Mouse (Mus musculus): Measurements from ENCODE around the gene Cpne7. TPM values are rescaled to one million over a fixed set of nuclear protein-coding genes. Genes with fewer than 3 reads are reported as not detected.

Gene Cpne7
- polyA plus RNA-seq, 1 experiment from 2014 or later: 3.3 TPM

GRCm38 (mm10) chr8:123150737-123151171, 33.6 kb downstream of the Cpne7 start:
- DNase-seq (ENCODE audit: low spot score): peak; percentile 84
- no peak for ATAC-seq (replicated peaks; ENCODE audit: low FRiP score, low read depth)

GRCm38 (mm10) chr8:123155177-123155576, 38.0 kb downstream of the Cpne7 start:
- Histone ChIP-seq H3K36me3 (ENCODE audit: insufficient read depth, low read length) (no peaks in the 10 kb centered on the region), H3K4me3 (replicated peaks; ENCODE audit: low read depth, low read length) (no peak overlapping the region), H3K27me3 (ENCODE audit: insufficient read depth, low read length) (no peaks in the 10 kb centered on the region), H3K4me1 (replicated peaks; ENCODE audit: insufficient read depth, low read length) (peaks cover 7% of the 10 kb centered on the region), H3K9ac (ENCODE audit: low read depth, low read length) (no peak overlapping the region), H3K9me3 (replicated peaks; ENCODE audit: low read length) (no peaks in the 10 kb centered on the region), H3K4me2 (ENCODE audit: low read length) (no peak overlapping the region), H3K27ac (no peak overlapping the region)
- ATAC-seq (replicated peaks; ENCODE audit: low FRiP score, low read depth): no peak
- DNase-seq (ENCODE audit: low spot score): peak; percentile 62
- peak; percentile 72 for TF ChIP-seq CTCF (IDR thresholded peaks at IDR 0.05; ENCODE audit: low read depth)
- 68% methylated on average over 5 of the region's 5 CpGs for WGBS

More at GRCm38 (mm10) chr8:123150737-123151171, 33.6 kb downstream of the Cpne7 start:
- Histone ChIP-seq H3K4me3 (replicated peaks; ENCODE audit: low read depth, low read length) (no peak overlapping the region), H3K36me3 (ENCODE audit: insufficient read depth, low read length) (no peaks in the 10 kb centered on the region), H3K27me3 (ENCODE audit: insufficient read depth, low read length) (no peaks in the 10 kb centered on the region), H3K4me2 (ENCODE audit: low read length) (no peak overlapping the region), H3K27ac (peak overlapping the region; percentile 20), H3K9ac (ENCODE audit: low read depth, low read length) (no peak overlapping the region), H3K9me3 (replicated peaks; ENCODE audit: low read length) (no peaks in the 10 kb centered on the region), H3K4me1 (replicated peaks; ENCODE audit: insufficient read depth, low read length) (no peaks in the 10 kb centered on the region)
- 37% methylated on average over 9 of the region's 9 CpGs for WGBS
- no peak for TF ChIP-seq CTCF (IDR thresholded peaks at IDR 0.05; ENCODE audit: low read depth)

- DNase-seq (ENCODE audit: low spot score) (no peak), ATAC-seq (replicated peaks; ENCODE audit: low FRiP score, low read depth) (no peak)
- Histone ChIP-seq H3K9me3 (replicated peaks; ENCODE audit: low read length) (no peaks in the 10 kb centered on the region), H3K4me3 (replicated peaks; ENCODE audit: low read depth, low read length) (no peak overlapping the region), H3K4me1 (replicated peaks; ENCODE audit: insufficient read depth, low read length) (peaks cover 7% of the 10 kb centered on the region), H3K9ac (ENCODE audit: low read depth, low read length) (no peak overlapping the region), H3K27ac (no peak overlapping the region), H3K4me2 (ENCODE audit: low read length) (no peak overlapping the region), H3K36me3 (ENCODE audit: insufficient read depth, low read length) (no peaks in the 10 kb centered on the region), H3K27me3 (ENCODE audit: insufficient read depth, low read length) (no peaks in the 10 kb centered on the region)
- TF ChIP-seq CTCF (IDR thresholded peaks at IDR 0.05; ENCODE audit: low read depth): no peak
- 84% methylated on average over 9 of the region's 9 CpGs for WGBS
Observed at GRCm38 (mm10) chr8:123156070-123156773, 39.0 kb downstream of the Cpne7 start.

GRCm38 (mm10) chr8:123157888-123158465, 40.8 kb downstream of the Cpne7 start, which contains the start of gene Sult5a1:
Sult5a1 (minus strand) TSS chr8:123158315.
- Histone ChIP-seq H3K4me1 (replicated peaks; ENCODE audit: insufficient read depth, low read length) (peaks cover 7% of the 10 kb centered on the region), H3K9ac (ENCODE audit: low read depth, low read length) (peak within 1 kb of the TSS; percentile 40), H3K36me3 (ENCODE audit: insufficient read depth, low read length) (no peaks in the 10 kb centered on the region), H3K4me3 (replicated peaks; ENCODE audit: low read depth, low read length) (no peak within 1 kb of the TSS; the same call in 1 of the 2 replicates), H3K9me3 (replicated peaks; ENCODE audit: low read length) (no peaks in the 10 kb centered on the region), H3K4me2 (ENCODE audit: low read length) (peak within 1 kb of the TSS; percentile 39), H3K27ac (no peak within 1 kb of the TSS), H3K27me3 (ENCODE audit: insufficient read depth, low read length) (no peaks in the 10 kb centered on the region)
- ATAC-seq (replicated peaks; ENCODE audit: low FRiP score, low read depth) (no peak), DNase-seq (ENCODE audit: low spot score) (no peak)
- 36% methylated on average over 13 of the region's 13 CpGs for WGBS
- TF ChIP-seq CTCF (IDR thresholded peaks at IDR 0.05; ENCODE audit: low read depth): peak; percentile 36

GRCm38 (mm10) chr8:123181391-123181790, 64.2 kb downstream of the Cpne7 start:
- 48% methylated on average over 3 of the region's 3 CpGs for WGBS
- Histone ChIP-seq H3K27ac (no peak overlapping the region), H3K9me3 (replicated peaks; ENCODE audit: low read length) (no peaks in the 10 kb centered on the region), H3K27me3 (ENCODE audit: insufficient read depth, low read length) (no peaks in the 10 kb centered on the region), H3K9ac (ENCODE audit: low read depth, low read length) (no peak overlapping the region), H3K4me1 (replicated peaks; ENCODE audit: insufficient read depth, low read length) (peaks cover 8% of the 10 kb centered on the region), H3K4me3 (replicated peaks; ENCODE audit: low read depth, low read length) (no peak overlapping the region), H3K36me3 (ENCODE audit: insufficient read depth, low read length) (no peaks in the 10 kb centered on the region), H3K4me2 (ENCODE audit: low read length) (no peak overlapping the region)
- no peak for DNase-seq (ENCODE audit: low spot score)
- no peak; the same call in 1 of the 2 replicates for ATAC-seq (replicated peaks; ENCODE audit: low FRiP score, low read depth)
- no peak for TF ChIP-seq CTCF (IDR thresholded peaks at IDR 0.05; ENCODE audit: low read depth)

Small RNA genes lying within 50 kb of the gene (microRNA-seq; reads per million reads assigned to microRNA genes)
- gene Mir7079 (not detected), gene Mir7080 (not detected)

Other genes with a start within 250 kb of the Cpne7 start
- 44.2 and 57.9 TPM in 2 replicates for gene Ankrd11, start 75.1 kb upstream of the Cpne7 start, polyA plus RNA-seq (2015; fragmentation: Nextera tagmentation; extraction: Ambion mirVana)
- gene Spg7, start 54.4 kb upstream of the Cpne7 start, polyA plus RNA-seq (2015; fragmentation: Nextera tagmentation; extraction: Ambion mirVana): 49.6 and 54.0 TPM in 2 replicates
- gene Rpl13, start 15.0 kb upstream of the Cpne7 start, polyA plus RNA-seq (2015; fragmentation: Nextera tagmentation; extraction: Ambion mirVana): 1,763 and 1,932 TPM in 2 replicates
- gene Sult5a1, start 40.9 kb downstream of the Cpne7 start, polyA plus RNA-seq (2015; fragmentation: Nextera tagmentation; extraction: Ambion mirVana): 12.0 and 13.9 TPM in 2 replicates
- gene Dpep1, start 68.9 kb downstream of the Cpne7 start, polyA plus RNA-seq (2015; fragmentation: Nextera tagmentation; extraction: Ambion mirVana): 29.4 and 33.9 TPM in 2 replicates
- 126 and 138 TPM in 2 replicates for gene Chmp1a, start 95.4 kb downstream of the Cpne7 start, polyA plus RNA-seq (2015; fragmentation: Nextera tagmentation; extraction: Ambion mirVana)
- gene Spata33, start 95.5 kb downstream of the Cpne7 start, polyA plus RNA-seq (2015; fragmentation: Nextera tagmentation; extraction: Ambion mirVana): 7.1 and 8.2 TPM in 2 replicates
- gene Cdk10, start 107.5 kb downstream of the Cpne7 start, polyA plus RNA-seq (2015; fragmentation: Nextera tagmentation; extraction: Ambion mirVana): 28.7 and 29.2 TPM in 2 replicates
- 6.1 and 8.2 TPM in 2 replicates for gene Spata2l, start 118.9 kb downstream of the Cpne7 start, polyA plus RNA-seq (2015; fragmentation: Nextera tagmentation; extraction: Ambion mirVana)
- gene Zfp276, start 136.8 kb downstream of the Cpne7 start, polyA plus RNA-seq (2015; fragmentation: Nextera tagmentation; extraction: Ambion mirVana): 13.1 and 15.0 TPM in 2 replicates
- gene Vps9d1, start 137.0 kb downstream of the Cpne7 start, polyA plus RNA-seq (2015; fragmentation: Nextera tagmentation; extraction: Ambion mirVana): 16.5 and 17.3 TPM in 2 replicates
- 18.7 and 21.5 TPM in 2 replicates for gene Fanca, start 201.2 kb downstream of the Cpne7 start, polyA plus RNA-seq (2015; fragmentation: Nextera tagmentation; extraction: Ambion mirVana)
- gene Spire2, start 215.3 kb downstream of the Cpne7 start, polyA plus RNA-seq (2015; fragmentation: Nextera tagmentation; extraction: Ambion mirVana): 5.7 and 5.8 TPM in 2 replicates